Mouse (Mus musculus) hindbrain, embryonic 16.5 days (tissue): Measurements from ENCODE around the gene Hnf1b. TPM values are rescaled to one million over a fixed set of nuclear protein-coding genes. Genes with fewer than 3 reads are reported as not detected.

Source experiments
- ATAC-seq: fragments of 200-750 bp; cut with Nextera tagmentation; 2 replicates; pipeline ENCODE4 v1.8.0; 2017; ENCODE audit warnings: moderate TSS enrichment, moderate library complexity
- H3K27ac ChIP-seq: fragments of 300-500 bp; sonication (generic); 2 replicates; pipeline ENCODE4 v1.5.1; 2014; ENCODE audit warnings: low read depth, mild to moderate bottlenecking, control low read depth, low read length, moderate library complexity
- H3K27me3 ChIP-seq: fragments of 300-500 bp; sonication (generic); replicated peaks from 2 replicates; pipeline ENCODE4 v1.6.1; 2014; ENCODE audit warnings: low read length; ENCODE audit not compliant: control insufficient read depth, insufficient read depth
- H3K36me3 ChIP-seq: fragments of 300-500 bp; sonication (generic); 2 replicates; pipeline ENCODE4 v1.6.1; 2014; ENCODE audit warnings: mild to moderate bottlenecking, low read length, moderate library complexity, mixed read lengths; ENCODE audit not compliant: control insufficient read depth, insufficient read depth
- H3K4me1 ChIP-seq: fragments of 300-500 bp; sonication (generic); 2 replicates; pipeline ENCODE4 v1.6.1; 2014; ENCODE audit warnings: low read depth, low read length; ENCODE audit not compliant: control insufficient read depth, insufficient read depth
- H3K4me2 ChIP-seq: fragments of 300-500 bp; sonication (generic); 2 replicates; pipeline ENCODE4 v1.6.1; 2014; ENCODE audit warnings: mild to moderate bottlenecking, low read length, control low read depth, moderate library complexity
- H3K4me3 ChIP-seq: fragments of 300-500 bp; sonication (generic); 2 replicates; pipeline ENCODE4 v1.5.1; 2014; ENCODE audit warnings: mild to moderate bottlenecking, low read length, control low read depth, moderate library complexity
- H3K9ac ChIP-seq: fragments of 300-500 bp; sonication (generic); 2 replicates; pipeline ENCODE4 v1.6.1; 2014; ENCODE audit warnings: low read depth, mild to moderate bottlenecking, control low read depth, low read length, moderate library complexity
- H3K9me3 ChIP-seq: fragments of 300-500 bp; sonication (generic); 2 replicates; pipeline ENCODE4 v1.6.1; 2014; ENCODE audit warnings: mild to moderate bottlenecking, low read length, moderate library complexity; ENCODE audit not compliant: control insufficient read depth
- WGBS: fragments of 180-500 bp; shearing (Covaris S2); extraction: QIAGEN DNeasy Blood & Tissue Kit; methylation state at CpG from one replicate; pipeline ENCODE4 v1.1.7; 2014; 5-methylcytosine and 5-hydroxymethylcytosine counted together
- polyA plus RNA-seq: library from polyadenylated mRNA; unstranded; fragments of >200 nt; fragmentation: Nextera tagmentation; extraction: Ambion mirVana; gene quantifications from 2 replicates; pipeline ENCODE4 v1.2.1, GENCODE M21; 2015

Hnf1b gene
- polyA plus RNA-seq, 1 experiment from 2014 or later: 0.33 TPM

- Histone ChIP-seq H3K27ac (no peak overlapping the region), H3K9me3 (no peaks in the 10 kb centered on the region), H3K4me2 (no peak overlapping the region), H3K4me3 (no peak overlapping the region), H3K9ac (no peak overlapping the region), H3K36me3 (no peaks in the 10 kb centered on the region), H3K4me1 (peaks cover 3% of the 10 kb centered on the region), H3K27me3 (peaks cover 41% of the 10 kb centered on the region)
- under 1% methylated on average over 35 of the region's 36 CpGs for WGBS
- ATAC-seq: no peak
Observed at GRCm38 (mm10) chr11:83851273-83852015, 1.6 kb downstream of the Hnf1b start.

GRCm38 (mm10) chr11:83852016-83852355 is 2.1 kb downstream of the Hnf1b start:
- Histone ChIP-seq H3K9me3 (no peaks in the 10 kb centered on the region), H3K4me3 (no peak overlapping the region), H3K4me1 (peaks cover 3% of the 10 kb centered on the region), H3K27me3 (peaks cover 44% of the 10 kb centered on the region), H3K4me2 (no peak overlapping the region), H3K27ac (no peak overlapping the region), H3K9ac (no peak overlapping the region), H3K36me3 (no peaks in the 10 kb centered on the region)
- ATAC-seq: no peak
- under 1% methylated on average over 24 of the region's 24 CpGs for WGBS

GRCm38 (mm10) chr11:83852501-83853211 is 2.8 kb downstream of the Hnf1b start:
- no peak overlapping the region for H3K4me3 ChIP-seq
- no peak for ATAC-seq
- no peak overlapping the region for H3K27ac ChIP-seq
- no peaks in the 10 kb centered on the region for H3K36me3 ChIP-seq
- peaks cover 3% of the 10 kb centered on the region for H3K4me1 ChIP-seq
- H3K9ac ChIP-seq: no peak overlapping the region
- WGBS: 1% methylated on average over 38 of the region's 38 CpGs
- H3K9me3 ChIP-seq: no peaks in the 10 kb centered on the region
- H3K27me3 ChIP-seq: peaks cover 47% of the 10 kb centered on the region
- no peak overlapping the region for H3K4me2 ChIP-seq

GRCm38 (mm10) chr11:83853221-83853792 is 3.4 kb downstream of the Hnf1b start:
- 1% methylated on average over 33 of the region's 33 CpGs for WGBS
- H3K9me3 ChIP-seq: no peaks in the 10 kb centered on the region
- H3K27me3 ChIP-seq: peaks cover 47% of the 10 kb centered on the region
- H3K27ac ChIP-seq: no peak overlapping the region
- H3K36me3 ChIP-seq: no peaks in the 10 kb centered on the region
- ATAC-seq: no peak
- peaks cover 3% of the 10 kb centered on the region for H3K4me1 ChIP-seq
- H3K4me3 ChIP-seq: no peak overlapping the region
- H3K4me2 ChIP-seq: no peak overlapping the region
- H3K9ac ChIP-seq: no peak overlapping the region

- WGBS: 8% methylated on average over 10 of the region's 10 CpGs
- Histone ChIP-seq H3K9ac (no peak overlapping the region), H3K4me2 (no peak overlapping the region), H3K4me3 (no peak overlapping the region), H3K27me3 (peaks cover 45% of the 10 kb centered on the region), H3K27ac (no peak overlapping the region), H3K4me1 (peaks cover 3% of the 10 kb centered on the region), H3K36me3 (no peaks in the 10 kb centered on the region), H3K9me3 (no peaks in the 10 kb centered on the region)
- no peak for ATAC-seq
Observed at GRCm38 (mm10) chr11:83854091-83854490, 4.2 kb downstream of the Hnf1b start.

- Histone ChIP-seq H3K36me3 (no peaks in the 10 kb centered on the region), H3K4me1 (peaks cover 3% of the 10 kb centered on the region), H3K4me3 (no peak overlapping the region), H3K27ac (no peak overlapping the region), H3K27me3 (peaks cover 44% of the 10 kb centered on the region), H3K4me2 (no peak overlapping the region), H3K9ac (no peak overlapping the region), H3K9me3 (no peaks in the 10 kb centered on the region)
- 2% methylated on average over 2 of the region's 2 CpGs for WGBS
- ATAC-seq: no peak
Observed at GRCm38 (mm10) chr11:83854707-83855106, 4.8 kb downstream of the Hnf1b start.

GRCm38 (mm10) chr11:83857256-83857655 is 7.4 kb downstream of the Hnf1b start:
- Histone ChIP-seq H3K4me1 (no peaks in the 10 kb centered on the region), H3K27ac (no peak overlapping the region), H3K4me2 (no peak overlapping the region), H3K27me3 (peaks cover 31% of the 10 kb centered on the region), H3K9me3 (no peaks in the 10 kb centered on the region), H3K36me3 (no peaks in the 10 kb centered on the region), H3K4me3 (no peak overlapping the region), H3K9ac (no peak overlapping the region)
- 90% methylated on average over 1 of the region's 1 CpGs for WGBS
- no peak for ATAC-seq

- Histone ChIP-seq H3K4me1 (no peaks in the 10 kb centered on the region), H3K4me3 (no peak overlapping the region), H3K9me3 (no peaks in the 10 kb centered on the region), H3K27ac (no peak overlapping the region), H3K9ac (no peak overlapping the region), H3K27me3 (peaks cover 22% of the 10 kb centered on the region), H3K4me2 (no peak overlapping the region), H3K36me3 (no peaks in the 10 kb centered on the region)
- no peak for ATAC-seq
- 21% methylated on average over 9 of the region's 9 CpGs for WGBS
Observed at GRCm38 (mm10) chr11:83865286-83865685, 15.4 kb downstream of the Hnf1b start.

- Histone ChIP-seq H3K4me2 (no peak overlapping the region), H3K4me1 (no peaks in the 10 kb centered on the region), H3K9me3 (no peaks in the 10 kb centered on the region), H3K9ac (no peak overlapping the region), H3K4me3 (no peak overlapping the region), H3K36me3 (no peaks in the 10 kb centered on the region), H3K27me3 (peaks cover 20% of the 10 kb centered on the region), H3K27ac (no peak overlapping the region)
- no peak for ATAC-seq
- WGBS: 24% methylated on average over 3 of the region's 3 CpGs
Observed at GRCm38 (mm10) chr11:83867571-83867970, 17.7 kb downstream of the Hnf1b start.
